18 mouse cellular contexts compared by ENCODE assay signal in the genomic region with DNA sequence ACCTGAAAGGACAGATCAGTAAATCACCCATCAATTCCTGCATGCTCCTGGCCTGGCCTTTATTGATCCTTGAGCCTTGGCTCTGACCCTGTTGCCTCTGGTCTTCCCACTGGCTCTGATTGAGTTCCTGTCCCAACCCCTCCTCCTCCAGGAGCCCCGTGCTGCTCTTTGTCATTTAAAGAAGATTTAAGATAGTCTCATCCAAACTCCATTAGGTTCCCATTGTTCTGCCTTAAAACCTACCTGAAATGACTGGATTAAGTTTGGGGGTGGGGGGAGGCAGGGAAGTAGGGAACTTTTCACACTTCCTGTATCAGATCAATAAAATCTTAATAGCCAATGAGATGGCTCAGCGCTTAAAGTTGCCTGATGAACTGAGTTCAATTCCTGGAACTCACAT. TPM values are rescaled to one million over a fixed set of nuclear protein-coding genes. Genes with fewer than 3 reads are reported as not detected.
"Had no signal": no experiment of that assay in that cellular context is flagged by ENCODE, and none has a peak within 500 bp of the region (broad histone marks: within the 10 kb centered on the region; RNA-seq: fewer than 3 reads in every experiment).

No protein-coding gene starts in this region.

- H3K9me3 ChIP-seq: midbrain, embryonic 10.5 days; midbrain, embryonic 12.5 days; neural tube, embryonic 13.5 days; neural tube, embryonic 15.5 days; stomach, embryonic 15.5 days had no signal

- H3K27me3 ChIP-seq: neural tube, embryonic 15.5 days; stomach, embryonic 15.5 days had no signal

- H3K4me3 ChIP-seq: midbrain, embryonic 10.5 days; midbrain, embryonic 12.5 days; myocyte; neural tube, embryonic 13.5 days; neural tube, embryonic 15.5 days; stomach, embryonic 15.5 days had no signal

- H3K36me3 ChIP-seq: midbrain, embryonic 10.5 days; midbrain, embryonic 12.5 days; neural tube, embryonic 13.5 days; neural tube, embryonic 15.5 days; stomach, embryonic 15.5 days had no signal

- ATAC-seq: midbrain, embryonic 16.5 days had no signal

- H3K4me1 ChIP-seq: midbrain, embryonic 12.5 days had no signal

- H3K4me2 ChIP-seq: lung, embryonic 14.5 days; midbrain, embryonic 12.5 days; neural tube, embryonic 13.5 days; neural tube, embryonic 15.5 days; stomach, embryonic 15.5 days had no signal

- H3K27ac ChIP-seq: midbrain, embryonic 10.5 days; midbrain, embryonic 12.5 days; neural tube, embryonic 13.5 days; neural tube, embryonic 15.5 days; stomach, embryonic 15.5 days; stomach, postnatal 0 days had no signal

- DNase-seq: lung, adult 18-20 months; lung, embryonic 14.5 days; lung, postnatal 10 days; lung, postnatal 4 days; midbrain, embryonic 14.5 days; right cerebral cortex, postnatal 14 days; thymus, adult 2 months; thymus, postnatal 25 days; thymus, postnatal 4 days had no signal

- H3K9ac ChIP-seq: lung, embryonic 14.5 days; midbrain, embryonic 12.5 days; neural tube, embryonic 13.5 days; neural tube, embryonic 15.5 days; stomach, embryonic 15.5 days had no signal

RNA-seq across cellular contexts. Expression of a gene that starts 33.4 kb away (rescaled TPM):
- total RNA-seq: megakaryocyte-erythroid progenitor cell, adult 5-6 weeks had no signal
